Mouse (Mus musculus) midbrain, embryonic 11.5 days (tissue): ENCODE data around the gene Rnf38. TPM values are rescaled to one million over a fixed set of nuclear protein-coding genes. Genes with fewer than 3 reads are reported as not detected.

Source experiments
- ATAC-seq: fragments of 200-750 bp; cut with Nextera tagmentation; 2 replicates; pipeline ENCODE4 v1.8.0; 2017; ENCODE audit warnings: moderate TSS enrichment, moderate library complexity; ENCODE audit not compliant: low FRiP score
- DNase-seq: peaks from one replicate; pipeline ENCODE4 v3.0.0; 2015; ENCODE audit warnings: low spot score; ENCODE audit errors: missing footprints
- H3K27ac ChIP-seq: fragments of 300-500 bp; sonication (generic); 2 replicates; pipeline ENCODE4 v1.5.1; 2014; ENCODE audit warnings: low read depth, low read length
- H3K27me3 ChIP-seq: fragments of 300-500 bp; sonication (generic); 2 replicates; pipeline ENCODE4 v1.6.1; 2014; ENCODE audit warnings: mild to moderate bottlenecking, low read length, moderate library complexity, mixed read lengths; ENCODE audit not compliant: control insufficient read depth, insufficient read depth
- H3K36me3 ChIP-seq: fragments of 300-500 bp; sonication (generic); 2 replicates; pipeline ENCODE4 v1.6.1; 2014; ENCODE audit warnings: mild to moderate bottlenecking, low read length, moderate library complexity, mixed read lengths; ENCODE audit not compliant: control insufficient read depth, insufficient read depth
- H3K4me1 ChIP-seq: fragments of 300-500 bp; sonication (generic); 2 replicates; pipeline ENCODE4 v1.6.1; 2014; ENCODE audit warnings: low read length; ENCODE audit not compliant: control insufficient read depth, insufficient read depth
- H3K4me2 ChIP-seq: fragments of 300-500 bp; sonication (generic); 2 replicates; pipeline ENCODE4 v1.6.1; 2014; ENCODE audit warnings: mild to moderate bottlenecking, moderate library complexity
- H3K4me3 ChIP-seq: fragments of 300-500 bp; sonication (generic); 2 replicates; pipeline ENCODE4 v1.5.1; 2014; ENCODE audit warnings: low read depth, low read length
- H3K9ac ChIP-seq: fragments of 300-500 bp; sonication (generic); 2 replicates; pipeline ENCODE4 v1.6.1; 2014; ENCODE audit warnings: low read length
- H3K9me3 ChIP-seq: fragments of 300-500 bp; sonication (generic); 2 replicates; pipeline ENCODE4 v1.6.1; 2016; ENCODE audit warnings: low read length; ENCODE audit not compliant: control insufficient read depth
- WGBS: fragments of 180-500 bp; shearing (Covaris S2); extraction: QIAGEN DNeasy Blood & Tissue Kit; methylation state at CpG from one replicate; pipeline ENCODE4 v1.1.7; 2014; 5-methylcytosine and 5-hydroxymethylcytosine counted together
- polyA plus RNA-seq: library from polyadenylated mRNA; unstranded; fragments of >200 nt; fragmentation: Nextera tagmentation; extraction: Ambion mirVana; gene quantifications from 2 replicates; pipeline ENCODE4 v1.2.1, GENCODE M21; 2014

The Rnf38 gene
- polyA plus RNA-seq, 1 experiment from 2014 or later, result 52.4 TPM

DNA sequence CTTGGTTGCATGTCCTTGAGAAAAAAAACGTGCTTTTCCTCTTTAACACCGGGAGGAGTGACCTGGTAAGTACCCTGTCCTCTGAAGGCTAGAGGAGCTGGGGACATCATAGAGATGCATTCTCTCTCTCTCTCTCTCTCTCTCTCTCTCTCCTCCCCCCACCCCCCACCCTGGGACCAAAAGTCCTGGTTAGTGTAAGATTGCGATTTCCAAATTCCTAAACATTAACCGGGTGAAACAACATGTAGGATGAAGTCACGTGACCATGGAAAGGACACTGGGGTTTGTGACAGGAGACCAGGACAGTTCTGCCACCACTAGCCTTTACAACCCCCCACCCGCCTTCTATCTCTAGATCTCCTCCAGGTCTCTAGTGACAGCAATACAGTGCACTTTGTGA, 19.6 kb upstream of the Rnf38 start:
- no peak for ATAC-seq
- Histone ChIP-seq H3K4me1 (peaks cover 17% of the 10 kb centered on the region), H3K9ac (no peak overlapping the region), H3K27me3 (no peaks in the 10 kb centered on the region), H3K4me3 (no peak overlapping the region), H3K36me3 (no peaks in the 10 kb centered on the region), H3K4me2 (peak overlapping the region; percentile 32), H3K9me3 (no peaks in the 10 kb centered on the region), H3K27ac (no peak overlapping the region)
- DNase-seq, result peak; percentile 84
- 12% methylated on average over 6 of the region's 6 CpGs for WGBS

DNA sequence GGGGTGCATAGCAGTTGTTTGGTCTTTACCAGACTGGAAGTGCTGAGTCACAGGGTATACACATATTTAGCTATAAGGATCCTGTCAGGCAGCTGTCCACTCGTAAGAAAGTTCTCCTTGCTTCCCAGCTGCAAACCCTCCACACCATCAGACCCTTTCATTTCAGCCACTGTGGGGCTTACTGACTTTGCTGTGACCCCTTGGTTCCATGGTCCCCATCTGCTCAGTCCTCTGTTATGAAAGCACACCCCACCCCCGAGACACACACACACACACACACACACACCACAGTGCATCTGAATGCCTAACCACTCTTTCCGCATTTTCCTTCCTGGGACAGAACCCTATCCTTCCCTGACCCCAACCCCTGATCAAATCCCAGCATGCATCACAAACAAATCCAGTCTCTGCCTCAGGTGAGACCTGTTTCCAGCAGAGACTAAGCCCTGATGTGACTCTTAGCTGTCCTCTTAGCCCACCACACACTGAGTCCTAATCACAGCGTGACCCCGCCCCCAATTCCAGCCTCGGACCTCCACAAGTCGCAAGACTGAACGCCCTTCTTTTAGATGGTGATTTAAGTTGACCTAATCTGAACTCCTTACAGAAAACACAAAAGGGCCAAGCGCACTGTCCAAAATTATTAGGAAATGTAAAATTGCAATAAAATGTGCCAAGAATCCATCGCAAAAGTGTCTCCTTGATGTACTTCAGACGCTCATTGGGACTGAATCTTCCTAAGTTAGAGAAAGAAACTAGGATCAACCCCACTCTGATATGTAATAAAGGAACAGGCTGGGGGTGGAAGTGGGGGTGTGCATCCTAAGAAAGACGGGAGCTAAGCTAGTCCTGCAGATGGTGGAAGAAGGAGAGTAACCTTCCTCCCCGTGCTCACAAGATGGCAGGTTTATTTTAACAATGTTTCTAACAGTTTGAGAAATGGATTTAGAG, 18.7 kb upstream of the Rnf38 start:
- ATAC-seq, result no peak
- peak; percentile 83 for DNase-seq
- H3K4me3 ChIP-seq, result no peak overlapping the region
- H3K9ac ChIP-seq, result no peak overlapping the region
- H3K27ac ChIP-seq, result no peak overlapping the region
- H3K4me2 ChIP-seq, result peak overlapping the region; percentile 32; the same call in 1 of the 2 replicates
- WGBS, result 8% methylated on average over 13 of the region's 13 CpGs
- H3K27me3 ChIP-seq, result no peaks in the 10 kb centered on the region
- H3K36me3 ChIP-seq, result no peaks in the 10 kb centered on the region
- no peaks in the 10 kb centered on the region for H3K9me3 ChIP-seq
- peaks cover 23% of the 10 kb centered on the region for H3K4me1 ChIP-seq

DNA sequence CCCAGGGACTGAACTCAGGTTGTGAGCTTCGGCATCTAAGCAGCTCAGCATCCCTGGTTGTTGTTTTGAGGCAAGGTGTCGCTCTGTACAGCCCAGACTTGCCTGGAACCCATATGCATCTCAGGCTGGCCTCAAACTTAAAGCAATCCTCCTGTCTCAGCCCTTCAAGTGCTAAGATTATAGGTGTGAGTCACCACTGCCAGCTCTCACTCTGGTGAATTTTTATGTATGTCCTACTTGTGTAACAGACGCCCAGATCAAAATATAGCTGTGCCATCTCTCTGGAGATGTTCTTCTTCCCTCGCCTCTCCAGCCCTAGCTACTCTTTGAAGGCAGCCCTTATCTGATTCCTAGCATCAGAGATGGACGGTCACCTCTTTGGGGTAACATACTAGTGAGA, 17.9 kb upstream of the Rnf38 start:
- WGBS, result 84% methylated on average over 5 of the region's 5 CpGs
- no peak overlapping the region for H3K27ac ChIP-seq
- DNase-seq (peak; percentile 60), ATAC-seq (no peak)
- no peaks in the 10 kb centered on the region for H3K27me3 ChIP-seq
- H3K4me3 ChIP-seq, result no peak overlapping the region
- no peak overlapping the region for H3K4me2 ChIP-seq
- H3K9me3 ChIP-seq, result no peaks in the 10 kb centered on the region
- peaks cover 26% of the 10 kb centered on the region for H3K4me1 ChIP-seq
- no peaks in the 10 kb centered on the region for H3K36me3 ChIP-seq
- H3K9ac ChIP-seq, result no peak overlapping the region

DNA sequence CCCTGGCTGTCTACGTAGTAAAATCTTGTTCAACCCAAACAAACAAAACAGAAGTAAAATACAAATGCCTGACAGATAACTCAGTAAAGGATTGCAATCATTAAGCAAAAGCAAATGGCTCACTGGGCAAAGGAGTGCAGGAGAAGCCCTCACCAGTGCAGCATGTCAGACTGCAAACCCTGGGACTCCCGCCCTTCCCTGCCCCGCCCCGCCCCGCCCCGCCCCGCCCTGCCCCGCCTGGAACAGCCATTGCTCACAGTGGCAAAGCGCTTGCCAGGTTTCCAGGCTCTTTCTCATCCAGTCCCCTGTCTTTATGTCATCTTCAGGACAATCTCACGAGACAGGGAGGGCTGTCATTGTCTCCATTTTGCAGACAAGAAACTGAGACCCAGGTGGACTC, 16.1 kb upstream of the Rnf38 start:
- peak overlapping the region; percentile 27; the same call in 1 of the 2 replicates for H3K4me2 ChIP-seq
- H3K4me1 ChIP-seq, result peaks cover 26% of the 10 kb centered on the region
- ATAC-seq (no peak), DNase-seq (peak; percentile 85)
- H3K36me3 ChIP-seq, result no peaks in the 10 kb centered on the region
- H3K9me3 ChIP-seq, result no peaks in the 10 kb centered on the region
- no peak overlapping the region for H3K9ac ChIP-seq
- WGBS, result 4% methylated on average over 10 of the region's 10 CpGs
- no peak overlapping the region for H3K27ac ChIP-seq
- no peak overlapping the region for H3K4me3 ChIP-seq
- H3K27me3 ChIP-seq, result no peaks in the 10 kb centered on the region

- Histone ChIP-seq H3K4me1 (peaks cover 16% of the 10 kb centered on the region), H3K27me3 (no peaks in the 10 kb centered on the region), H3K4me2 (peak overlapping the region; percentile 41), H3K9ac (peak overlapping the region; percentile 47), H3K27ac (peak overlapping the region; percentile 88), H3K4me3 (peak overlapping the region; percentile 1; the same call in 1 of the 2 replicates), H3K36me3 (no peaks in the 10 kb centered on the region), H3K9me3 (no peaks in the 10 kb centered on the region)
- DNase-seq (peak; percentile 97), ATAC-seq (peak; percentile 97)
- 4% methylated on average over 18 of the region's 18 CpGs for WGBS
These were observed 13.7 kb upstream of the Rnf38 start for GRCm38 (mm10) chr4:44247051-44247939.

DNA sequence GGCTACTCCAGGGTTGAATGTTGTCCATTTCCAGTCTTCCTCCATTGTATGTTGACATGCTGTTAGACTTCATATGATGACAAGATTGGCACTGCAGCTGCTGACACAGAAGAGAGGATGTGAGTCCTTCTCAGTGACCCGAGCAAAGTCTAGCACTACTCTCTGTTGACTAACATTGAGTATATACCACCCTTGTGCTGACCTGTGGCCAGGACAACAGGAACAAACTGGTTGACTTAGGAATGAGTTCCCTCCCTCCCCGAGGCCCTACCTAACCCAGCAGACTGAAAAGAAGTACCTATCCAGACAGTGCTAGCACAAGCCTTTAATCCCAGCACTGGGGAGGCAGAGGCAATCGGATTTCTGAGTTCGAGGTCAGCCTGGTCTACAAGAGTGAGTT, 12.7 kb upstream of the Rnf38 start:
- 90% methylated on average over 4 of the region's 4 CpGs for WGBS
- Histone ChIP-seq H3K36me3 (no peaks in the 10 kb centered on the region), H3K27me3 (no peaks in the 10 kb centered on the region), H3K9me3 (no peaks in the 10 kb centered on the region), H3K27ac (no peak overlapping the region), H3K9ac (no peak overlapping the region), H3K4me3 (no peak overlapping the region), H3K4me2 (no peak overlapping the region), H3K4me1 (peaks cover 13% of the 10 kb centered on the region)
- DNase-seq (no peak), ATAC-seq (no peak)

DNA sequence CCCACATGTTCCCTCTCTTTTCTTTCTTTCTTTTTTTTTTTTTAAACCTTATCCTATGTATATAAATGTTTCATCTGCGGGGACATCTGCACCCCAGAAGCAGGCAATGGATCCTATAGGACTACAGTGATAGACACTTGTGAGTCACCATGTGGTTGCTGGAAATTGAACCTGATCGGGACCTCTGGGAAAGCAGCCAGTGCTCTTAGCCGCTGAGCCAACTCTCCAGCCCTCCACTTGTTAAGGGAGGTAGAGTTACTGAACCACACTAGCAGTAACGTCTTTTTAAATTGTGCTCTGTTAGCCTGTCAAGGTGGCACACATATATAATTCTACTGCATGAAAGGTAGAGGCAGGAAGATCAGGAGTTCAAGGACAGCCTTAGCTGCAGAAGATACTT, 8.0 kb upstream of the Rnf38 start:
- Histone ChIP-seq H3K27me3 (no peaks in the 10 kb centered on the region), H3K9me3 (no peaks in the 10 kb centered on the region), H3K4me3 (no peak overlapping the region), H3K27ac (no peak overlapping the region), H3K4me2 (no peak overlapping the region), H3K36me3 (no peaks in the 10 kb centered on the region), H3K9ac (no peak overlapping the region), H3K4me1 (no peaks in the 10 kb centered on the region)
- no peak for DNase-seq
- ATAC-seq, result no peak
- 76% methylated on average over 4 of the region's 4 CpGs for WGBS

DNA sequence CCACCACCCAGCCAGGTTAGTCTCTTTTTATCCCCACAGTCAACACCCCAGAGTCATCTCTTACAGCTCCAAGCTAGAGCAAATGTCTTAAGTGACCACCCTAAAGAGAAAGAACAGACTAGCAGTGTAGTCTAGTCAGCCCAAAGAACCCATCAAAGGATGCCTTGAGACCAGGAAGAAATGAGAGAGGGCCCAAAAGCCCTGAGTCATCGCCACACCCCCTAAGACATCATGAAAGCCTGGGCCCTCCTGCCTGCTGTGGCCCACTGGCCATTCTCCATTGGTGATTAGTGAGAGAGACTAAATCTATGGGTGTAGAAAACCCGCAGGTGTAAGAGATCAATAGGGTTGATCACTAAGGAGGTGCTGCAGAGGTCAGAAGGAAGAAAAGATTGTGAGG, 2.4 kb upstream of the Rnf38 start:
- WGBS, result 59% methylated on average over 2 of the region's 2 CpGs
- H3K9ac ChIP-seq, result no peak overlapping the region
- peak; percentile 62 for DNase-seq
- ATAC-seq, result no peak
- H3K4me3 ChIP-seq, result no peak overlapping the region
- H3K4me1 ChIP-seq, result peaks cover 20% of the 10 kb centered on the region
- H3K9me3 ChIP-seq, result no peaks in the 10 kb centered on the region
- H3K4me2 ChIP-seq, result no peak overlapping the region
- H3K27me3 ChIP-seq, result no peaks in the 10 kb centered on the region; the same call in 1 of the 2 replicates
- no peaks in the 10 kb centered on the region for H3K36me3 ChIP-seq
- no peak overlapping the region for H3K27ac ChIP-seq
